Mouse (Mus musculus): ENCODE results near the gene Chit1. TPM values are rescaled to one million over a fixed set of nuclear protein-coding genes. Genes with fewer than 3 reads are reported as not detected.

Gene Chit1
- total RNA-seq, 1 experiment = 0.13 TPM

- in situ Hi-C loops (cut with MboI; ENCODE audit: low sequenced_read_pairs in 2 of 2, unreplicated experiment in 2 of 2) = no loop called here
- Histone ChIP-seq H3K4me1 (ENCODE audit: control insufficient read depth in 2 of 2, insufficient read depth in 2 of 2, low read length in 2 of 2, poor library complexity in 1 of 2) (peaks cover 8 to 15% of the 10 kb centered on the region in 2 experiments), H3K9ac (ENCODE audit: insufficient read depth, low read depth, low read length, poor library complexity, severe bottlenecking) (peak overlapping the region; percentile 13; the same call in 1 of the 2 replicates), H3K27ac (ENCODE audit: insufficient read depth, low read depth, low read length, poor library complexity, severe bottlenecking) (peak overlapping the region; percentile 35; the same call in 1 of the 2 replicates), H3K4me3 (ENCODE audit: insufficient read depth in 1 of 2, low read depth in 1 of 2, low read length in 2 of 2, poor library complexity in 1 of 2, severe bottlenecking in 1 of 2) (no peak overlapping the region), H3K9me3 (ENCODE audit: control insufficient read depth, insufficient read depth, low read depth, low read length) (no peaks in the 10 kb centered on the region), H3K36me3 (ENCODE audit: control insufficient read depth, insufficient read depth, low read length, poor library complexity, severe bottlenecking) (no peaks in the 10 kb centered on the region)
- no peak for DNase-seq (ENCODE audit: low read depth, low spot score)
- TF ChIP-seq HCFC1 (IDR thresholded peaks at IDR 0.05; ENCODE audit: borderline replicate concordance, insufficient read depth, low read length) = no peak
- no peak for TF ChIP-seq MAFK (IDR thresholded peaks at IDR 0.05; ENCODE audit: insufficient read depth, low read depth, low read length)
- no peak for TF ChIP-seq CHD2 (IDR thresholded peaks at IDR 0.05; ENCODE audit: low read depth, low read length)
- TF ChIP-seq ZC3H11A (IDR thresholded peaks at IDR 0.05; ENCODE audit: borderline replicate concordance, low read depth, low read length) = no peak
- no peak for TF ChIP-seq ZNF384 (IDR thresholded peaks at IDR 0.05; ENCODE audit: low read depth, low read length)
Measured at GRCm38 (mm10) chr1:134188217-134188616, 77.2 kb downstream of the Chit1 start.

DNA sequence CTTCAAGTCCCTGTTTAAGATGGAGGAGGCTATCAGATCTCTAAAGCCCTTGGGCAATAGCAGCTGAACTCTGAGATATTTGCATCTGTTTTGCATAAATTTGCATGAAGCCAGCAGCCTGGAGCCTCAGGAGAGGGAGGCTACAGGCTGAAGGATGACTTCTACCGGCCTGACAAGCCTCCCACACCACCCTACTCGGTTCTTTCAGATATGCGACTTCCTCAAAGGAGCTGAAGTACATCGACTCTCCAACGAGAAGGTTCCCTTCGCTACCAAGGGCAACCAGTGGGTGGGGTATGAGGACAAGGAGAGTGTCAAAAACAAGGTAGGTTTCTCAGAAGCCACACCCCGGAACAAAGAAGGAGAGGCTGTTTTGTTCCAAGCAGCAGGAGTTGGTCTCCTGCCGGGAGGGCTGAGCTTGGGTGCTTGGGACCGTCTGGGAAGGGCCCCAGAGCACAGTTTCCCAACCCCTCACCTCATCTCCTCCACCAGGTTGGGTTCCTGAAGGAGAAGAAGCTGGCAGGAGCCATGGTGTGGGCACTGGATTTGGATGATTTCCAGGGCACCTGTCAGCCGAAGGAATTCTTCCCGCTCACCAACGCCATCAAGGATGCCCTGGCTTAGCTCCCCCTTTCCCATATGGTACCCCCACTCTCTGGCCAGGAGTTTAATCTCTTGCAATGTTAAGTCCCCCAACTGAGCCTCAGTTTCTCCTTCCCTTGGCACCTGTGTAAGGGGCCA, 78.1 kb downstream of the Chit1 start:
- in situ Hi-C loops (cut with MboI; ENCODE audit: low sequenced_read_pairs in 2 of 2, unreplicated experiment in 2 of 2) = no loop called here
- peak; percentile 93 for DNase-seq (ENCODE audit: low read depth, low spot score)
- Histone ChIP-seq H3K9ac (ENCODE audit: insufficient read depth, low read depth, low read length, poor library complexity, severe bottlenecking) (no peak overlapping the region; the same call in 1 of the 2 replicates), H3K27ac (ENCODE audit: insufficient read depth, low read depth, low read length, poor library complexity, severe bottlenecking) (peak overlapping the region; percentile 35; the same call in 1 of the 2 replicates), H3K9me3 (ENCODE audit: control insufficient read depth, insufficient read depth, low read depth, low read length) (no peaks in the 10 kb centered on the region), H3K4me1 (ENCODE audit: control insufficient read depth in 2 of 2, insufficient read depth in 2 of 2, low read length in 2 of 2, poor library complexity in 1 of 2) (peaks cover 8 to 22% of the 10 kb centered on the region in 2 experiments), H3K4me3 (ENCODE audit: insufficient read depth in 1 of 2, low read depth in 1 of 2, low read length in 2 of 2, poor library complexity in 1 of 2, severe bottlenecking in 1 of 2) (peak overlapping the region in 1 of 2 experiments; percentile 25; a peak in 1 of 4 replicates), H3K36me3 (ENCODE audit: control insufficient read depth, insufficient read depth, low read length, poor library complexity, severe bottlenecking) (no peaks in the 10 kb centered on the region)
- TF ChIP-seq ZC3H11A (IDR thresholded peaks at IDR 0.05; ENCODE audit: borderline replicate concordance, low read depth, low read length) = 0 out of 2 replicates have a peak, but pooled peaks have one; percentile 1
- TF ChIP-seq HCFC1 (IDR thresholded peaks at IDR 0.05; ENCODE audit: borderline replicate concordance, insufficient read depth, low read length) = no peak

- Histone ChIP-seq H3K4me3 (ENCODE audit: insufficient read depth in 1 of 2, low read depth in 1 of 2, low read length in 2 of 2, poor library complexity in 1 of 2, severe bottlenecking in 1 of 2) (no peak overlapping the region), H3K9ac (ENCODE audit: insufficient read depth, low read depth, low read length, poor library complexity, severe bottlenecking) (no peak overlapping the region), H3K9me3 (ENCODE audit: control insufficient read depth, insufficient read depth, low read depth, low read length) (no peaks in the 10 kb centered on the region), H3K27ac (ENCODE audit: insufficient read depth, low read depth, low read length, poor library complexity, severe bottlenecking) (no peak overlapping the region), H3K36me3 (ENCODE audit: control insufficient read depth, insufficient read depth, low read length, poor library complexity, severe bottlenecking) (no peaks in the 10 kb centered on the region), H3K4me1 (ENCODE audit: control insufficient read depth in 2 of 2, insufficient read depth in 2 of 2, low read length in 2 of 2, poor library complexity in 1 of 2) (peaks cover 8 to 29% of the 10 kb centered on the region in 2 experiments)
- no peak for DNase-seq (ENCODE audit: low read depth, low spot score)
- TF ChIP-seq CHD2 (IDR thresholded peaks at IDR 0.05; ENCODE audit: low read depth, low read length) (no peak), ZC3H11A (IDR thresholded peaks at IDR 0.05; ENCODE audit: borderline replicate concordance, low read depth, low read length) (no peak), MAFK (IDR thresholded peaks at IDR 0.05; ENCODE audit: insufficient read depth, low read depth, low read length) (no peak), HCFC1 (IDR thresholded peaks at IDR 0.05; ENCODE audit: borderline replicate concordance, insufficient read depth, low read length) (no peak), ZNF384 (IDR thresholded peaks at IDR 0.05; ENCODE audit: low read depth, low read length) (no peak)
- in situ Hi-C loops (cut with MboI; ENCODE audit: low sequenced_read_pairs in 2 of 2, unreplicated experiment in 2 of 2) = no loop called here
Measured at GRCm38 (mm10) chr1:134191192-134191591, 80.2 kb downstream of the Chit1 start.

DNA sequence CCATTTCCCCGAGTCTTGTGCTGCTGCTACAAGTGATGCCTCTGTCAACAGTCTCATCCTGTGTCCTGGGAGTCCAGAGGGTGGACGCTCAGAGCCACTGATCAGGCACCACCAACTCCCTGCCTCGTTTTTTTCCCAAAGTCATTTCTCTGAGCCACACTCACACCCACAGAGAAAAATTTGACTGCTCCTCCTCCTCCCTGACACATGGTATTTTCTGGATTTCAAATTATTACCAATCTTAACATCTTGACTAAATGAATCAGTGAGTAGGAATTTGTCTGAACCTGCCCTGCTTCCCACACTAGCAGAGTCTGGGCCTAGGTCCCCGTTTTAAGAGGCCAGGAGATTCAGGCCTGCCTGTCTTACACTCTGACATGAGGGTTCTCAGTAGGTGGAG, 81.0 kb downstream of the Chit1 start:
- TF ChIP-seq ZC3H11A (IDR thresholded peaks at IDR 0.05; ENCODE audit: borderline replicate concordance, low read depth, low read length) (no peak), ZNF384 (IDR thresholded peaks at IDR 0.05; ENCODE audit: low read depth, low read length) (no peak), MAFK (IDR thresholded peaks at IDR 0.05; ENCODE audit: insufficient read depth, low read depth, low read length) (no peak), HCFC1 (IDR thresholded peaks at IDR 0.05; ENCODE audit: borderline replicate concordance, insufficient read depth, low read length) (no peak), CHD2 (IDR thresholded peaks at IDR 0.05; ENCODE audit: low read depth, low read length) (no peak)
- in situ Hi-C loops (cut with MboI; ENCODE audit: low sequenced_read_pairs in 2 of 2, unreplicated experiment in 2 of 2) = no loop called here
- no peak for DNase-seq (ENCODE audit: low read depth, low spot score)
- Histone ChIP-seq H3K36me3 (ENCODE audit: control insufficient read depth, insufficient read depth, low read length, poor library complexity, severe bottlenecking) (no peaks in the 10 kb centered on the region), H3K9ac (ENCODE audit: insufficient read depth, low read depth, low read length, poor library complexity, severe bottlenecking) (no peak overlapping the region), H3K27ac (ENCODE audit: insufficient read depth, low read depth, low read length, poor library complexity, severe bottlenecking) (no peak overlapping the region), H3K4me1 (ENCODE audit: control insufficient read depth in 2 of 2, insufficient read depth in 2 of 2, low read length in 2 of 2, poor library complexity in 1 of 2) (peaks cover 8 to 30% of the 10 kb centered on the region in 2 experiments), H3K9me3 (ENCODE audit: control insufficient read depth, insufficient read depth, low read depth, low read length) (no peaks in the 10 kb centered on the region), H3K4me3 (ENCODE audit: insufficient read depth in 1 of 2, low read depth in 1 of 2, low read length in 2 of 2, poor library complexity in 1 of 2, severe bottlenecking in 1 of 2) (no peak overlapping the region)
